Mouse (Mus musculus): ENCODE results near the gene Mmp2.
A peak's percentile ranks its signal among the peaks of the same experiment; 100 is the strongest.
"Not testable (repeated sequence)": the region's sequence is repeated elsewhere in the genome, so short reads cannot be mapped to it uniquely, and the experiment has no call there.

The Mmp2 gene

GRCm38 (mm10) chr8:92838616-92839015 is 11.5 kb downstream of the Mmp2 start:
- no peak for DNase-seq (ENCODE audit: low spot score in 2 of 2)

- no peak for DNase-seq (ENCODE audit: low spot score in 2 of 2)
Measured at GRCm38 (mm10) chr8:92839161-92839560, 12.1 kb downstream of the Mmp2 start.

GRCm38 (mm10) chr8:92839876-92840275 is 12.8 kb downstream of the Mmp2 start:
- no peak for DNase-seq (ENCODE audit: low spot score in 2 of 2)

GRCm38 (mm10) chr8:92846684-92847083 is 19.6 kb downstream of the Mmp2 start:
- no peak for DNase-seq (ENCODE audit: low spot score in 2 of 2)

GRCm38 (mm10) chr8:92847299-92847698 is 20.2 kb downstream of the Mmp2 start:
- no peak for DNase-seq (ENCODE audit: low spot score in 2 of 2)

- no peak for DNase-seq (ENCODE audit: low spot score in 2 of 2)
Measured at GRCm38 (mm10) chr8:92849261-92849660, 22.2 kb downstream of the Mmp2 start.

GRCm38 (mm10) chr8:92850239-92850638 is 23.1 kb downstream of the Mmp2 start:
- DNase-seq (ENCODE audit: low spot score in 2 of 2) = no peak

- DNase-seq (ENCODE audit: low spot score in 2 of 2) = no peak
Measured at GRCm38 (mm10) chr8:92851381-92851780, 24.3 kb downstream of the Mmp2 start.

GRCm38 (mm10) chr8:92853188-92853983 is 26.3 kb downstream of the Mmp2 start:
- DNase-seq (ENCODE audit: low spot score in 2 of 2) = no peak

GRCm38 (mm10) chr8:92854673-92855072 is 27.6 kb downstream of the Mmp2 start:
- DNase-seq (ENCODE audit: low spot score in 2 of 2) = no peak

GRCm38 (mm10) chr8:92855171-92855894 is 28.2 kb downstream of the Mmp2 start, which contains the start of gene Lpcat2:
TSS of gene Lpcat2 (plus strand) at chr8:92855339.
- peak in 1 of 2 experiments; percentile 18 for DNase-seq (ENCODE audit: low spot score in 2 of 2)

GRCm38 (mm10) chr8:92856273-92856986 is 29.3 kb downstream of the Mmp2 start:
- DNase-seq (ENCODE audit: low spot score in 2 of 2) = no peak

- no peak for DNase-seq (ENCODE audit: low spot score in 2 of 2)
Measured at GRCm38 (mm10) chr8:92858475-92859182, 31.5 kb downstream of the Mmp2 start.

- no peak for DNase-seq (ENCODE audit: low spot score in 2 of 2)
Measured at GRCm38 (mm10) chr8:92861977-92862376, 34.9 kb downstream of the Mmp2 start.

GRCm38 (mm10) chr8:92870281-92870680 is 43.2 kb downstream of the Mmp2 start:
- DNase-seq (ENCODE audit: low spot score in 2 of 2) = no peak

GRCm38 (mm10) chr8:92872063-92872759 is 45.1 kb downstream of the Mmp2 start:
- DNase-seq (ENCODE audit: low spot score in 2 of 2) = no peak

- no peak for DNase-seq (ENCODE audit: low spot score in 2 of 2)
Measured at GRCm38 (mm10) chr8:92875795-92876194, 48.7 kb downstream of the Mmp2 start.

- DNase-seq (ENCODE audit: low spot score in 2 of 2) = no peak
Measured at GRCm38 (mm10) chr8:92881247-92881646, 54.2 kb downstream of the Mmp2 start.

GRCm38 (mm10) chr8:92883771-92884170 is 56.7 kb downstream of the Mmp2 start:
- no peak for DNase-seq (ENCODE audit: low spot score in 2 of 2)

- DNase-seq (ENCODE audit: low spot score in 2 of 2) = not testable (repeated sequence)
Measured at GRCm38 (mm10) chr8:92892216-92892615, 65.1 kb downstream of the Mmp2 start.

GRCm38 (mm10) chr8:92893870-92894269 is 66.8 kb downstream of the Mmp2 start:
- no peak for DNase-seq (ENCODE audit: low spot score in 2 of 2)
